Mouse (Mus musculus) midbrain, embryonic 12.5 days (tissue): Measurements from ENCODE around the gene Pdcd2l. TPM values are rescaled to one million over a fixed set of nuclear protein-coding genes. Genes with fewer than 3 reads are reported as not detected.
"Not testable (repeated sequence)": the region's sequence is repeated elsewhere in the genome, so short reads cannot be mapped to it uniquely, and the experiment has no call there.

Experiments
- ATAC-seq: fragments of 200-750 bp; cut with Nextera tagmentation; 2 replicates; pipeline ENCODE4 v1.8.0; 2017; ENCODE audit warnings: low read depth, moderate TSS enrichment, moderate library complexity; ENCODE audit not compliant: low FRiP score
- H3K27ac ChIP-seq: fragments of 300-500 bp; sonication (generic); replicated peaks from 2 replicates; pipeline ENCODE4 v1.5.1; 2016; ENCODE audit warnings: mild to moderate bottlenecking
- H3K27me3 ChIP-seq: fragments of 300-500 bp; sonication (generic); 2 replicates; pipeline ENCODE4 v1.6.1; 2016; ENCODE audit warnings: mild to moderate bottlenecking
- H3K36me3 ChIP-seq: fragments of 300-500 bp; sonication (generic); 2 replicates; pipeline ENCODE4 v1.6.1; 2016
- H3K4me1 ChIP-seq: fragments of 300-500 bp; sonication (generic); 2 replicates; pipeline ENCODE4 v1.6.1; 2016
- H3K4me2 ChIP-seq: fragments of 300-500 bp; sonication (generic); replicated peaks from 2 replicates; pipeline ENCODE4 v1.6.1; 2016; ENCODE audit warnings: mild to moderate bottlenecking, moderate library complexity
- H3K4me3 ChIP-seq: fragments of 300-500 bp; sonication (generic); 2 replicates; pipeline ENCODE4 v1.5.1; 2016; ENCODE audit warnings: mild to moderate bottlenecking
- H3K9ac ChIP-seq: fragments of 300-500 bp; sonication (generic); replicated peaks from 2 replicates; pipeline ENCODE4 v1.6.1; 2016; ENCODE audit warnings: mild to moderate bottlenecking, moderate library complexity
- H3K9me3 ChIP-seq: fragments of 300-500 bp; sonication (generic); 2 replicates; pipeline ENCODE4 v1.6.1; 2016; ENCODE audit warnings: mild to moderate bottlenecking
- WGBS: fragments of 180-500 bp; shearing (Covaris S2); methylation state at CpG from one replicate; pipeline ENCODE4 v1.1.7; 2016; 5-methylcytosine and 5-hydroxymethylcytosine counted together
- polyA plus RNA-seq: library from polyadenylated mRNA; unstranded; fragments of >200 nt; fragmentation: Nextera tagmentation; extraction: Ambion mirVana; gene quantifications from 2 replicates; pipeline ENCODE4 v1.2.1, GENCODE M21; 2016

Gene Pdcd2l
- polyA plus RNA-seq, 1 experiment from 2014 or later: 74.9 TPM

DNA sequence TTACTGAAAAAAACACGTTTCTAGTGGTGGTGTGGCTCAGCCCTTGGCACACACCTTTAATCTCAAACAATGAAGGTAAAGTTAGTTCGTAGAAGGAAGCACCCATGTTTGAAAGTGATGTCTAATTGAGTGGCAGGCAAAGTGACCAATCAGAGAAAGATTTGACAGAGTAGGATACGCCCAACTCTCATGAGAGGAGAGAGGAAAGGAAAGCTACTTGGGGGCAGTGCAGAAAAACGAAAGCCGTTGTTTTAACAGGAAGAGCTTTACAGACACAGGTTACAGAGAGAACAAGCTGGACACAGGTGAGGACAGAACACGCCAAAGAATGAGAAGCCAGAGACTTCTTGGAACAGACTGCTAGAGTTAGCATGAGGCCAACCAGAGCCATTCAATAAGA, 9.9 kb upstream of the Pdcd2l start:
- Histone ChIP-seq H3K36me3 (peaks cover 98% of the 10 kb centered on the region), H3K4me3 (no peak overlapping the region), H3K27ac (no peak overlapping the region), H3K4me2 (no peak overlapping the region), H3K27me3 (no peaks in the 10 kb centered on the region), H3K9ac (no peak overlapping the region), H3K9me3 (no peaks in the 10 kb centered on the region), H3K4me1 (no peaks in the 10 kb centered on the region)
- no peak for ATAC-seq
- WGBS: 95% methylated on average over 6 of the region's 6 CpGs

DNA sequence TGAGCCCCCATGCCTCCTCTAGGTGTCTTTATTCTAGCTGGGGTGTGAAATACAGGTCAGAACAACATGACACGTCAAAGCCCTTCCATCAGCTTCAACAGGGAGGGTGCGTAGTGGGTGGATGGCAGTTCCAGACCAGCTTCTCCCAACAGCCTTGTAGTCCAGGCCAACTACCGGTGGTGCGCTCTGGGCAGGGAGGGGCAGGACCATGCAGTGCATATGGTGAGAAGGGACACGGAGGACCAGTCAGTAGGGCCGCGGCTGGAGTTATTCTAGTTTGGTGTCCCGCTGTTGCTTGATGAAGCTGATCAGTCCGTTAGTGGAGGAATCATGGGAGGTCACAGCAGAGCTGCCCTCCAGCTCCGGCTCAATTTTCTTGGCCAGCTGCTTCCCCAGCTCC, 5.7 kb upstream of the Pdcd2l start:
- H3K9me3 ChIP-seq, H3K4me2 ChIP-seq, ATAC-seq, H3K27me3 ChIP-seq, H3K27ac ChIP-seq, H3K9ac ChIP-seq, H3K4me1 ChIP-seq, H3K4me3 ChIP-seq: not testable (repeated sequence)
- peaks cover 68% of the 10 kb centered on the region for H3K36me3 ChIP-seq
- 89% methylated on average over 10 of the region's 10 CpGs for WGBS

DNA sequence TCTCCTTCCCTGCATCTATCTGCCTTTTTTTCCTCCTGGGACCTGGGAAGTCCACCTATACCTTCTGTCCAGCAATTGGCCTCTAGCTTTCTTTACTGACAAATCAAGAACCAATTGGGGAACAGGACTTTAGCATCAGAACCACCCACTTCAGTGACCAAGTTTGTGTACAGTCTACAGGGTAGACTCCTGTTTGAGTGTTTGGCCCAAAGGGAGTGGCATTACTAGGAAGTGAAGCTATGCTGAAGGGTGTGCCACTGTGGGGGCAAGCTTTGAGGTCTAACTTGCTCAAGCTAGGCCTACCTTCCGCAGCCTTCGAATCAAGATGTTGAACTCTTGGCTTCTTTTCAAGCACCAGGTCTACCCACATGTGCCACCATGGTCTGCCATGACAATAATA, 4.4 kb upstream of the Pdcd2l start:
- Histone ChIP-seq H3K4me2 (no peak overlapping the region), H3K9me3 (no peaks in the 10 kb centered on the region), H3K27me3 (no peaks in the 10 kb centered on the region), H3K4me3 (no peak overlapping the region), H3K36me3 (peaks cover 55% of the 10 kb centered on the region), H3K27ac (no peak overlapping the region), H3K9ac (no peak overlapping the region), H3K4me1 (peaks cover 1% of the 10 kb centered on the region)
- ATAC-seq: no peak
- WGBS: 97% methylated on average over 2 of the region's 2 CpGs

GRCm38 (mm10) chr7:34198346-34198745, 1.9 kb upstream of the Pdcd2l start:
- no peak for ATAC-seq

GRCm38 (mm10) chr7:34195632-34196031, 829 bp downstream of the Pdcd2l start:
- Histone ChIP-seq H3K27me3 (no peaks in the 10 kb centered on the region), H3K9me3 (no peaks in the 10 kb centered on the region), H3K27ac (0 out of 2 replicates have a peak overlapping the region, but pooled peaks have one; percentile 46), H3K9ac (peak overlapping the region; percentile 95), H3K36me3 (peaks cover 26% of the 10 kb centered on the region), H3K4me1 (peaks cover 10% of the 10 kb centered on the region), H3K4me3 (peak overlapping the region; percentile 97), H3K4me2 (peak overlapping the region; percentile 94)
- ATAC-seq: no peak
- 54% methylated on average over 3 of the region's 3 CpGs for WGBS

More at GRCm38 (mm10) chr7:34198346-34198745, 1.9 kb upstream of the Pdcd2l start:
- H3K27ac ChIP-seq: no peak overlapping the region
- no peak overlapping the region for H3K9ac ChIP-seq
- peaks cover 38% of the 10 kb centered on the region for H3K36me3 ChIP-seq
- H3K4me1 ChIP-seq: peaks cover 10% of the 10 kb centered on the region
- no peak overlapping the region for H3K4me2 ChIP-seq
- 59% methylated on average over 3 of the region's 3 CpGs for WGBS
- H3K4me3 ChIP-seq: no peak overlapping the region
- no peaks in the 10 kb centered on the region for H3K9me3 ChIP-seq
- H3K27me3 ChIP-seq: no peaks in the 10 kb centered on the region

- no peak overlapping the region for H3K9ac ChIP-seq
- H3K4me2 ChIP-seq: no peak overlapping the region
- peaks cover 10% of the 10 kb centered on the region for H3K4me1 ChIP-seq
- H3K27me3 ChIP-seq: no peaks in the 10 kb centered on the region
- H3K9me3 ChIP-seq: no peaks in the 10 kb centered on the region
- peaks cover 44% of the 10 kb centered on the region for H3K36me3 ChIP-seq
- ATAC-seq: no peak
- H3K4me3 ChIP-seq: no peak overlapping the region
- H3K27ac ChIP-seq: no peak overlapping the region
- WGBS: 94% methylated on average over 6 of the region's 6 CpGs
Observed at GRCm38 (mm10) chr7:34192825-34193224, 3.6 kb downstream of the Pdcd2l start.

DNA sequence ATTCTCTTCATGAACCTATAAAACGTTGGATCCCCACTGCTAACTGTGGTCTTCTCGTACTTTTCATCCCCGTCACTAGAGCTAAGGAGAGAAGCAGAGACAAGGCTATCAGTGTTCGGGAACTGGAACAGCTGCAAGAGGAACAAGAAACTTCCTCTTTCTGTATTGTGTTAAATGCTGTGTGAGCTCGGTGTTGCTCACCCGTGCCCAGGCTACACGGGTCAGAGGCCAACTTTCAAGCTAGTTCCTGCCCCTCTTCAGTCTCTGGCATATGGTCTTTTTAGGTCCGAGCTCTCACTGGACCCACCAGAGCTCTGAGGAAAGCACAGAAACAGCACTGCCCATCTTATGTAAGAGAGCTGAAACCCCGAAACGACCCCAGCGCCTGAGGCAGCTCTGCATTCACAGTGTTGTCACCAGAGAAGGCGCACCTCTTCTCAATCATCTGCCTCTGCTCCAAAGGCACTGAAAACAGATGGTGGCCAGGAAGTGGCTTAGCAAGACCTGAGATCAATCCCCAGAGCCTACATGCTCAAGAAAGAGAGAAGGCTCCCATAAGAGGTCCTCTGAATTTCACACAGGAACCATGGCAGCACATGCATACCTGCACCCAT, 7.0 kb downstream of the Pdcd2l start:
- H3K4me2 ChIP-seq: no peak overlapping the region
- H3K9ac ChIP-seq: no peak overlapping the region
- H3K27ac ChIP-seq: no peak overlapping the region
- peaks cover 71% of the 10 kb centered on the region for H3K36me3 ChIP-seq
- H3K4me1 ChIP-seq: no peaks in the 10 kb centered on the region
- H3K4me3 ChIP-seq: no peak overlapping the region
- 91% methylated on average over 12 of the region's 12 CpGs for WGBS
- H3K27me3 ChIP-seq: no peaks in the 10 kb centered on the region
- H3K9me3 ChIP-seq: no peaks in the 10 kb centered on the region
- ATAC-seq: no peak

GRCm38 (mm10) chr7:34183794-34184193, 12.7 kb downstream of the Pdcd2l start:
- Histone ChIP-seq H3K36me3 (peaks cover 50% of the 10 kb centered on the region), H3K4me2 (no peak overlapping the region), H3K4me1 (no peaks in the 10 kb centered on the region), H3K9me3 (no peaks in the 10 kb centered on the region), H3K27me3 (no peaks in the 10 kb centered on the region), H3K4me3 (no peak overlapping the region), H3K27ac (no peak overlapping the region), H3K9ac (no peak overlapping the region)
- no peak for ATAC-seq
- WGBS: 87% methylated on average over 3 of the region's 3 CpGs

GRCm38 (mm10) chr7:34183356-34183755, 13.1 kb downstream of the Pdcd2l start:
- no peak overlapping the region for H3K9ac ChIP-seq
- 92% methylated on average over 13 of the region's 13 CpGs for WGBS
- ATAC-seq: no peak

DNA sequence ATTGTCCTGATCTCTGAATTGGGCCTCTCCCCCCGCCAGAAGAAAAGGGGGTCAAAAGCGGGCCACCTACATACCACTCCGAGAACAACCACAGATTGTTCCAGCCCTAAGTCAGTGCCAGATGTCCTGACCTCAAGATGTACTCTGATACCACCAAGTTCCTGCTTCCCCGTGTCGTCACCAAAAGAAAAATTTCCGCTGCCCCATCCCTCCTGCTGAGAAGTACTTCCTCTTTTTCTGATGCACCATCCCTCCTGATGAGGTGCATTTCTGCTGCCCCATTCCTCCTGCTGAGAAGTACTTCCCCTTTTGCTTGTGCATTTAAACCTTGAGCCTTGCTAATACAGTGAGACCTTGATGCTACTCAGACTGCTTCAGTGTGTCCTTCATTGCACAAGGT, 20.2 kb downstream of the Pdcd2l start:
- not testable (repeated sequence) for H3K27ac ChIP-seq, H3K9me3 ChIP-seq, ATAC-seq, H3K4me2 ChIP-seq, H3K4me3 ChIP-seq, H3K36me3 ChIP-seq, H3K27me3 ChIP-seq, H3K9ac ChIP-seq, H3K4me1 ChIP-seq
- 92% methylated on average over 6 of the region's 6 CpGs for WGBS

More at GRCm38 (mm10) chr7:34183356-34183755, 13.1 kb downstream of the Pdcd2l start:
- Histone ChIP-seq H3K36me3 (peaks cover 46% of the 10 kb centered on the region), H3K27me3 (no peaks in the 10 kb centered on the region), H3K9me3 (no peaks in the 10 kb centered on the region), H3K4me1 (no peaks in the 10 kb centered on the region), H3K4me3 (no peak overlapping the region), H3K27ac (no peak overlapping the region), H3K4me2 (no peak overlapping the region)

GRCm38 (mm10) chr7:34172251-34172650, 24.2 kb downstream of the Pdcd2l start:
- Histone ChIP-seq H3K27me3 (no peaks in the 10 kb centered on the region), H3K9ac (no peak overlapping the region), H3K4me1 (0 out of 2 replicates have a peak, but pooled peaks cover 4% of the 10 kb centered on the region), H3K4me3 (no peak overlapping the region), H3K4me2 (no peak overlapping the region), H3K9me3 (no peaks in the 10 kb centered on the region), H3K27ac (no peak overlapping the region), H3K36me3 (no peaks in the 10 kb centered on the region)
- no peak for ATAC-seq
- WGBS: 82% methylated on average over 1 of the region's 1 CpGs

- Histone ChIP-seq H3K36me3 (peaks cover 9% of the 10 kb centered on the region), H3K4me3 (peak within 1 kb of the TSS; percentile 91), H3K9me3 (no peaks in the 10 kb centered on the region), H3K4me2 (peak within 1 kb of the TSS; percentile 75), H3K4me1 (peaks cover 11% of the 10 kb centered on the region), H3K9ac (peak within 1 kb of the TSS; percentile 96), H3K27me3 (no peaks in the 10 kb centered on the region), H3K27ac (peak within 1 kb of the TSS; percentile 89)
- no peak for ATAC-seq
- WGBS: 80% methylated on average over 3 of the region's 3 CpGs
Observed at GRCm38 (mm10) chr7:34169454-34169853, 27.0 kb downstream of the Pdcd2l start, which contains the start of gene Uba2. Gene Uba2, minus strand, starts transcription at chr7:34169599.
